Mouse (Mus musculus) megakaryocyte, embryonic 14.5 days (primary cell): ENCODE data around the gene Ndufa8.

Experiments used
- FLI1 ChIP-seq: IDR thresholded peaks from 2 replicates; pipeline ENCODE4 v1.6.1; 2012; ENCODE audit warnings: low read length, inconsistent platforms, mixed read lengths
- GATA1 ChIP-seq: IDR thresholded peaks from 3 replicates; pipeline ENCODE4 v1.6.1; 2012; ENCODE audit warnings: mixed read lengths, low read length, inconsistent platforms, borderline replicate concordance

DNA sequence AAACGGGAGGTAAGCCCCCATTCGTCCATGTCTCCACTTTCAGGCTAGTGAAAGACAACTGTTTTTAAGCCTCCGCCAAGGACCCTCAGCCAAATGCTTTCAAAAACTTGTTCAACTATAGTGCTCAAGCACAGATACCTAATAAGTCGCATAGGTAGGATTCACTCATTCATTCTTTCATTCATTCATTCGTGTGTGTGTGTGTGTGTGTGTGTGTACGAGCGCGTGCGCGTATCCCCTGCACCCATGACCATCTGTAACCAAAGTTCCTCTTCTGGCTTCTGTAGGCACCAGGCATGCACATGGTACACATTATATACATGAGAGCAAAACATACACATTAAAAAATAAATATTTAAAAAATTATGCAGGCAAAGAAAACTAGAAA, 355 bp upstream of the Ndufa8 start:
- no peak for TF ChIP-seq GATA1
- TF ChIP-seq FLI1, result no peak
